Mouse (Mus musculus) bone marrow macrophage, adult 2 months (primary cell): ENCODE data around the gene Insyn1. TPM values are rescaled to one million over a fixed set of nuclear protein-coding genes. Genes with fewer than 3 reads are reported as not detected.

ENCODE experiments used
- H3K27ac ChIP-seq: 2 replicates; pipeline ENCODE4 v1.5.1; 2012; ENCODE audit warnings: low read depth, low read length; ENCODE audit not compliant: insufficient read depth
- H3K4me1 ChIP-seq: 2 replicates; pipeline ENCODE4 v1.6.1; 2012; ENCODE audit warnings: low read length; ENCODE audit not compliant: control insufficient read depth, insufficient read depth
- H3K4me3 ChIP-seq: 2 replicates; pipeline ENCODE4 v1.5.1; 2012; ENCODE audit warnings: mild to moderate bottlenecking, low read length, moderate library complexity; ENCODE audit not compliant: insufficient read depth
- CTCF ChIP-seq: IDR thresholded peaks from 2 replicates; pipeline ENCODE4 v1.5.1; 2012; ENCODE audit warnings: low read depth, mild to moderate bottlenecking, low read length, moderate library complexity
- POLR2A ChIP-seq: IDR thresholded peaks from 2 replicates; pipeline ENCODE4 v1.6.1; 2012; ENCODE audit warnings: mild to moderate bottlenecking, low read depth, low read length, borderline replicate concordance
- polyA plus RNA-seq: library from polyadenylated mRNA; stranded (reverse); fragments of >200 nt; gene quantifications from 2 replicates; pipeline ENCODE4 v1.2.4, GENCODE M21; 2012; ENCODE audit not compliant: missing spikeins, insufficient read depth, insufficient read length

Gene Insyn1
- polyA plus RNA-seq, 1 experiment: not detected

GRCm38 (mm10) chr9:58449526-58449925, 38.9 kb upstream of the Insyn1 start:
- Histone ChIP-seq H3K27ac (no peak overlapping the region), H3K4me3 (no peak overlapping the region), H3K4me1 (peaks cover 3% of the 10 kb centered on the region; the same call in 1 of the 2 replicates)
- no peak for TF ChIP-seq POLR2A
- TF ChIP-seq CTCF: no peak

GRCm38 (mm10) chr9:58453791-58454378, 34.5 kb upstream of the Insyn1 start:
- H3K27ac ChIP-seq: no peak overlapping the region
- H3K4me1 ChIP-seq: no peaks in the 10 kb centered on the region
- TF ChIP-seq POLR2A: no peak
- no peak overlapping the region for H3K4me3 ChIP-seq

- no peak overlapping the region for H3K4me3 ChIP-seq
- TF ChIP-seq POLR2A (no peak), CTCF (no peak)
- H3K27ac ChIP-seq: no peak overlapping the region
- H3K4me1 ChIP-seq: no peaks in the 10 kb centered on the region
Measured at GRCm38 (mm10) chr9:58454886-58455285, 33.5 kb upstream of the Insyn1 start.

- Histone ChIP-seq H3K4me1 (no peaks in the 10 kb centered on the region), H3K27ac (no peak overlapping the region)
- no peak for TF ChIP-seq CTCF
- no peak for TF ChIP-seq POLR2A
Measured at GRCm38 (mm10) chr9:58455798-58456197, 32.6 kb upstream of the Insyn1 start.

GRCm38 (mm10) chr9:58457481-58457955, 30.9 kb upstream of the Insyn1 start:
- Histone ChIP-seq H3K4me3 (no peak overlapping the region), H3K4me1 (no peaks in the 10 kb centered on the region), H3K27ac (no peak overlapping the region)
- TF ChIP-seq POLR2A (no peak), CTCF (no peak)

More at GRCm38 (mm10) chr9:58455798-58456197, 32.6 kb upstream of the Insyn1 start:
- no peak overlapping the region for H3K4me3 ChIP-seq

GRCm38 (mm10) chr9:58458341-58458740, 30.1 kb upstream of the Insyn1 start:
- H3K4me3 ChIP-seq: no peak overlapping the region
- TF ChIP-seq CTCF: no peak
- TF ChIP-seq POLR2A: no peak
- H3K4me1 ChIP-seq: no peaks in the 10 kb centered on the region
- H3K27ac ChIP-seq: no peak overlapping the region

GRCm38 (mm10) chr9:58458856-58459553, 29.4 kb upstream of the Insyn1 start:
- Histone ChIP-seq H3K4me1 (no peaks in the 10 kb centered on the region), H3K4me3 (no peak overlapping the region), H3K27ac (no peak overlapping the region)
- TF ChIP-seq CTCF (no peak), POLR2A (no peak)

GRCm38 (mm10) chr9:58467345-58468025, 20.9 kb upstream of the Insyn1 start:
- Histone ChIP-seq H3K27ac (no peak overlapping the region), H3K4me3 (no peak overlapping the region), H3K4me1 (no peaks in the 10 kb centered on the region)
- TF ChIP-seq POLR2A (no peak), CTCF (no peak)

- no peaks in the 10 kb centered on the region for H3K4me1 ChIP-seq
- no peak for TF ChIP-seq POLR2A
- TF ChIP-seq CTCF: no peak
- no peak overlapping the region for H3K27ac ChIP-seq
- no peak overlapping the region for H3K4me3 ChIP-seq
Measured at GRCm38 (mm10) chr9:58470466-58470865, 17.9 kb upstream of the Insyn1 start.
